Mouse (Mus musculus) hindbrain, postnatal 0 days (tissue): ENCODE data around the gene Chst11. TPM values are rescaled to one million over a fixed set of nuclear protein-coding genes. Genes with fewer than 3 reads are reported as not detected.

Experiments
- ATAC-seq: fragments of 200-750 bp; cut with Nextera tagmentation; 2 replicates; pipeline ENCODE4 v1.8.0; 2017; ENCODE audit warnings: mild to moderate bottlenecking, moderate TSS enrichment, moderate library complexity
- DNase-seq: peaks from one replicate; pipeline ENCODE4 v3.0.0-alpha.2; 2015; ENCODE audit warnings: low spot score
- H3K27ac ChIP-seq: fragments of 300-500 bp; sonication (generic); 2 replicates; pipeline ENCODE4 v1.5.1; 2014; ENCODE audit warnings: mild to moderate bottlenecking
- H3K27me3 ChIP-seq: fragments of 300-500 bp; sonication (generic); 2 replicates; pipeline ENCODE4 v1.6.1; 2014; ENCODE audit warnings: low read length, mixed read lengths; ENCODE audit not compliant: insufficient read depth
- H3K36me3 ChIP-seq: fragments of 300-500 bp; sonication (generic); 2 replicates; pipeline ENCODE4 v1.6.1; 2014; ENCODE audit warnings: low read length, mixed read lengths; ENCODE audit not compliant: insufficient read depth
- H3K4me1 ChIP-seq: fragments of 300-500 bp; sonication (generic); 2 replicates; pipeline ENCODE4 v1.6.1; 2014; ENCODE audit warnings: antibody characterized with exemption, low read length, mixed read lengths; ENCODE audit not compliant: insufficient read depth
- H3K4me2 ChIP-seq: fragments of 300-500 bp; sonication (generic); 2 replicates; pipeline ENCODE4 v1.6.1; 2014; ENCODE audit warnings: low read depth, mild to moderate bottlenecking, low read length, moderate library complexity, mixed read lengths
- H3K4me3 ChIP-seq: fragments of 300-500 bp; sonication (generic); 2 replicates; pipeline ENCODE4 v1.5.1; 2014; ENCODE audit warnings: low read length
- H3K9ac ChIP-seq: fragments of 300-500 bp; sonication (generic); replicated peaks from 2 replicates; pipeline ENCODE4 v1.6.1; 2014; ENCODE audit warnings: mild to moderate bottlenecking, low read length, moderate library complexity, mixed read lengths
- H3K9me3 ChIP-seq: fragments of 300-500 bp; sonication (generic); 2 replicates; pipeline ENCODE4 v1.6.1; 2016; ENCODE audit warnings: low read length, mixed read lengths
- CTCF ChIP-seq: IDR thresholded peaks from 2 replicates; pipeline ENCODE4 v1.5.1; 2016; ENCODE audit warnings: antibody characterized with exemption, control low read depth, low read depth
- WGBS: fragments of 180-500 bp; shearing (Covaris S2); extraction: QIAGEN DNeasy Blood & Tissue Kit; methylation state at CpG from one replicate; pipeline ENCODE4 v1.1.7; 2014; 5-methylcytosine and 5-hydroxymethylcytosine counted together
- polyA plus RNA-seq: library from polyadenylated mRNA; unstranded; fragments of >200 nt; fragmentation: Nextera tagmentation; extraction: Ambion mirVana; gene quantifications from 2 replicates; pipeline ENCODE4 v1.2.1, GENCODE M21; 2015
- total RNA-seq: library from RNA; depleted of rRNA; stranded (reverse); fragments of >200 nt; gene quantifications from 2 replicates; pipeline ENCODE4 v1.2.3, GENCODE M21; 2014

Gene Chst11
- total and polyA plus RNA-seq, 2 experiments from 2014 or later = 2.9 to 22.3 TPM

DNA sequence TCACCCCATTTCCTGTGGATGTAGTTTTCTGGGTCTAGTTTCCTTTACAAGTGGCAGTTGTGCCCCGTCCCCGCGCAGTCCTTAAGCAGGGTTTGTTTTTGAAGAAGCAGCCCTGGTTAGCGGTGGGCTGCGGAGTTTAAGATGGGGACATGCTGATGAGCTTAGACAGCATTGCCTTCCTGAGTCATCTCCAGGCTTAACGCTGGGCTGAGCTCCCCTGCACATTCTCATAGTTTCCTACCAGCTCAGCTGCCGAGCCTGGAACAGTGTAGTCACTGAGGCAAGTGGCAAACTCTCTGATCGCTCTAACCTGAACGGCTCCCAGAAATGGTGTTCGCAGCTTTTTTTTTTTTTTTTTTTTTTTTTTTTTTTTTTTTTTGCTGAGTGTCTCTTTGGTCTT, 109.0 kb downstream of the Chst11 start:
- no peak for TF ChIP-seq CTCF
- Histone ChIP-seq H3K4me3 (no peak overlapping the region), H3K27me3 (no peaks in the 10 kb centered on the region), H3K9me3 (no peaks in the 10 kb centered on the region), H3K9ac (no peak overlapping the region), H3K4me1 (no peaks in the 10 kb centered on the region), H3K36me3 (no peaks in the 10 kb centered on the region), H3K27ac (no peak overlapping the region), H3K4me2 (no peak overlapping the region)
- DNase-seq (no peak), ATAC-seq (no peak)
- WGBS = 78% methylated on average over 10 of the region's 10 CpGs

DNA sequence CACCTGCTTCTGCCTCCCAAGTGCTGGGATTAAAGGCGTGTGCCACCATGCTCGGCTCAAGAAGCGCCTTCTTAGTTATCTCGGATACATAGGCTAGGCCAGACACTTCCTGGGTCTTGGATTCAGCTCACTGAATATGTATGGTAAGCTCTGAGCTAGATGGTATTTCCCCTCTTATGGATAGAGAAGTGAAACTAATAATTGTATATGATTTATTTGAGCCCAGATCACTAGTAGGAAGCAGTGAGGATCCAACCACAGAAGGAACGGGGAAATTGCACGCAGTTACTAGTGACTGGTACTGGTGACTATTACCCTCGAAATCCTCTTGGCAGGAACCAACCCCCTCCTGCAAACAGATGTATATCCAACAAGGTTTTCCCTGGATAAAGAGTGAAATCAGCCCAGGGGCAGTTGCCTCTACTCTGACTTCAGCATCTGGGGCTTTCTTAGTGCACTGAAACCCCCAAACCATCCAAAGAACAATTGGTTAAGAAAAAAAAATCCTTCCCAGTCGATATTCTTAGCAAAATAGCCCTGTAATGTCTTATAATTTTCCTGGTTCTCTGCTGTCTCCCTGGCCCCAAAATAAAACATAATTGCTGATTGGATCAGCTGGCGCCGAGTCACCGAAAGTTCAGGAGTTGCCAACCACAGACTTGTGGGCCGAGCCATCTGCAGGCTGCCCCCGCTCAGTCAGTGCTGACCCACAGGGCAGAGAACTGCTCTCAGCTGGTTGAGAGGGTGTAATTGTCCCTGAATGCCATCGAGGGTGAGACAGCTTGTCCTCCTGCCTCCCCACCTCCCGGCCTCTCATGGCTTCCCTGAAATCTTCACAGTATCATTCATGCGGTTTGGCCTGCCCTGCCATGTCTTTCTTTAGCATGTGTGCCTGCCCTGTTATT, 109.8 kb downstream of the Chst11 start:
- DNase-seq (no peak), ATAC-seq (no peak)
- H3K27me3 ChIP-seq = no peaks in the 10 kb centered on the region
- 76% methylated on average over 16 of the region's 16 CpGs for WGBS
- no peaks in the 10 kb centered on the region for H3K4me1 ChIP-seq
- no peaks in the 10 kb centered on the region for H3K36me3 ChIP-seq
- H3K4me2 ChIP-seq = no peak overlapping the region
- TF ChIP-seq CTCF = no peak
- no peaks in the 10 kb centered on the region for H3K9me3 ChIP-seq
- no peak overlapping the region for H3K27ac ChIP-seq
- no peak overlapping the region for H3K9ac ChIP-seq
- H3K4me3 ChIP-seq = no peak overlapping the region

DNA sequence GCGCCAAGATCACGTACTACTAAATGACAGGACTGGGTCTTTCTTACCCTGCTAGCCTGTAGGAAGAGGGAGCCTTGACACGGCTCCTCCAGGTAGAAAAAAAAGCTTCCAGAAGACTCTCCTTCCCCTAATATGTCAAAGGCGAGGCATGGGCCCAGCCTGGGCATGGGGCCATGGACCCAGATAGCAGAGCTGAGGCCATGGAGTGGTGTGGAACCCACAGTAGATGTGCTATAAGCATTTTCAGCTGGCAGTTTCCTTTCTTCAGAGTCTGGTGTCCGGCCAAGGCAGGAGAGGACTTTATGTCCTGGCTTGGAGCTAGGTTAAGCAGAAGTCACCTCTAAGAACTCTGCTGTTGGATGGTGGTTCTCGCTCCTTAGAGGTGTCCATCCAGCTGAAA, 111.0 kb downstream of the Chst11 start:
- ATAC-seq (no peak), DNase-seq (no peak)
- Histone ChIP-seq H3K27me3 (no peaks in the 10 kb centered on the region), H3K4me2 (no peak overlapping the region), H3K36me3 (no peaks in the 10 kb centered on the region), H3K4me1 (no peaks in the 10 kb centered on the region), H3K27ac (no peak overlapping the region), H3K9ac (no peak overlapping the region), H3K9me3 (no peaks in the 10 kb centered on the region), H3K4me3 (no peak overlapping the region)
- 94% methylated on average over 6 of the region's 6 CpGs for WGBS
- TF ChIP-seq CTCF = no peak

DNA sequence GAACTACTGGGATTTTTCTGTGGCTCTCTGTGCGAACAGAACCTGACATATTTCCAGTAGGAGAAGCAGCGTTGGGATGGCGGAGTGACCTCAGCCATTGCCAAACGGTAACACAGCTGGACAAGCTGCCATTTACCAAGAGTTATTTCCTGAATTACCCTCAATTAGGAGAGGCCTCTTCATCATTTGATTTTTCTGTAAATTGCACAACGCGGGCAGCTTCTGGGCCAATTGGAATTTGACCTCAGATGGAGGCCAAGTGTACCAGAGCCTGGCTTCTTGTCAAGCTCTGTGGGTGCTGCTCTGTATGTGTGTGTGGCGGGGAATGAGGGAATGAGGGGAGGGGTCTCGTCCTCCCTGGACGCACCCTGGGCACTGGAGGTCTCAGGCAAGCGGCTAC, 113.6 kb downstream of the Chst11 start:
- Histone ChIP-seq H3K4me2 (no peak overlapping the region), H3K4me3 (no peak overlapping the region), H3K9me3 (no peaks in the 10 kb centered on the region), H3K27ac (no peak overlapping the region), H3K4me1 (peaks cover 11% of the 10 kb centered on the region; the same call in 1 of the 2 replicates), H3K36me3 (no peaks in the 10 kb centered on the region), H3K27me3 (no peaks in the 10 kb centered on the region), H3K9ac (no peak overlapping the region)
- DNase-seq = no peak
- no peak for TF ChIP-seq CTCF
- ATAC-seq = no peak
- WGBS = 52% methylated on average over 10 of the region's 10 CpGs

DNA sequence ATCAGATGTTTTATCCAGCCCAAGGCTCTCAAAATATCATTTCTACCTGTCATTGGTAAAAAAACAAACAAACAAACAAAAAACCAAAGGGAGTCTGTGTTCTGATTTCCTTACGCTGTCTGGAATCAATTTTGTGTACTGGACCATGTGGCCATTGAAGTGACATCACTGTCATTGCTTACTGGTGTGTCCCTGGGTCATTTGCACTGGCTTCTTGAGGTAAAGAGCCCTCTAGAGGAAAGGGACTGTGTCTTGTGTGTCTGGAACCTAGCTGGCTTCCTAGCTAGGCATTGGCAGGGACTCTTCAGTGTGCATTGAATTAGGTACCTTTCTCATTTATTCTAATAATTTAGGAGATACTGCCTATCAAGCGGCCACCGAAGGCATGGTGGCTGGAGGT, 114.4 kb downstream of the Chst11 start:
- no peaks in the 10 kb centered on the region for H3K9me3 ChIP-seq
- no peaks in the 10 kb centered on the region for H3K27me3 ChIP-seq
- 81% methylated on average over 3 of the region's 3 CpGs for whole genome bisulfite sequencing
- ATAC-seq (no peak), DNase-seq (no peak)
- no peak overlapping the region for H3K4me3 ChIP-seq
- H3K36me3 ChIP-seq = no peaks in the 10 kb centered on the region
- H3K9ac ChIP-seq = no peak overlapping the region
- H3K4me1 ChIP-seq = peaks cover 11% of the 10 kb centered on the region; the same call in 1 of the 2 replicates
- H3K27ac ChIP-seq = no peak overlapping the region
- no peak overlapping the region for H3K4me2 ChIP-seq
- TF ChIP-seq CTCF = peak; percentile 36; the same call in 1 of the 2 replicates

DNA sequence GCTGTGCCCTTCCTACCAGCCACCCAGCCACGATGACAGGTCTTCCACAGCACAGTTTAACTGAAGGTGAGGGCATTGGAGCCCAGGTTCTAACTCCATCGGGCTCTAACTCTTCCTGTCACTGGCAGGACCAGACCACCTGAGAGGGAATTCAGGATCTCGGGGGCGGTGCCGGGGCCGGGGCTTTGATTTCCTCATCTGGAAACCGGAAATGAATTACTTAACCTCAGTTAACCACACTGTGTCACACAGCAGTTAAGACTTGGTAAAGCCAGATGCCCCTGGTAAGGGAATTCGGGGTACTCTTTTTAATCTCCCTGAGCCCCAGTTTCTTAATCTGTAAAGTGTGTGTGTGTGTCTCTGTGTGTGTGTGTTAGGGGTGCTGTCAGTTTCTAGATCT, 115.6 kb downstream of the Chst11 start:
- peaks cover 20% of the 10 kb centered on the region for H3K4me1 ChIP-seq

More for the DNA sequence above, 115.6 kb downstream of the Chst11 start:
- H3K27me3 ChIP-seq = no peaks in the 10 kb centered on the region
- no peaks in the 10 kb centered on the region for H3K36me3 ChIP-seq
- WGBS = 79% methylated on average over 8 of the region's 8 CpGs
- ATAC-seq (no peak), DNase-seq (no peak)
- no peak overlapping the region for H3K4me3 ChIP-seq
- H3K27ac ChIP-seq = no peak overlapping the region
- TF ChIP-seq CTCF = no peak
- H3K9ac ChIP-seq = no peak overlapping the region
- no peak overlapping the region for H3K4me2 ChIP-seq
- H3K9me3 ChIP-seq = no peaks in the 10 kb centered on the region
